Mouse (Mus musculus) forebrain, embryonic 11.5 days (tissue): ENCODE measurements around the gene Pgbd5. TPM values are rescaled to one million over a fixed set of nuclear protein-coding genes. Genes with fewer than 3 reads are reported as not detected.
A peak's percentile ranks its signal among the peaks of the same experiment; 100 is the strongest.
"Not testable (repeated sequence)": the region's sequence is repeated elsewhere in the genome, so short reads cannot be mapped to it uniquely, and the experiment has no call there.

Experiments
- ATAC-seq: fragments of 200-750 bp; cut with Nextera tagmentation; replicated peaks from 2 replicates; pipeline ENCODE4 v1.8.0; 2017; ENCODE audit warnings: moderate TSS enrichment; ENCODE audit not compliant: low FRiP score
- DNase-seq: peaks from one replicate; pipeline ENCODE4 v3.0.0-alpha.2; 2017; ENCODE audit warnings: low spot score
- H3K27ac ChIP-seq: fragments of 300-500 bp; sonication (generic); 2 replicates; pipeline ENCODE4 v1.5.1; 2014; ENCODE audit warnings: low read depth, low read length
- H3K27me3 ChIP-seq: fragments of 300-500 bp; sonication (generic); 2 replicates; pipeline ENCODE4 v1.6.1; 2014; ENCODE audit warnings: mild to moderate bottlenecking, low read length, mixed read lengths; ENCODE audit not compliant: control insufficient read depth, insufficient read depth
- H3K36me3 ChIP-seq: fragments of 300-500 bp; sonication (generic); 2 replicates; pipeline ENCODE4 v1.6.1; 2014; ENCODE audit warnings: mild to moderate bottlenecking, low read length, moderate library complexity, mixed read lengths; ENCODE audit not compliant: control insufficient read depth, insufficient read depth
- H3K4me1 ChIP-seq: fragments of 300-500 bp; sonication (generic); replicated peaks from 2 replicates; pipeline ENCODE4 v1.6.1; 2014; ENCODE audit warnings: low read length, mixed read lengths; ENCODE audit not compliant: control insufficient read depth, insufficient read depth
- H3K4me2 ChIP-seq: fragments of 300-500 bp; sonication (generic); 2 replicates; pipeline ENCODE4 v1.6.1; 2014; ENCODE audit warnings: low read depth, mild to moderate bottlenecking, low read length, moderate library complexity, mixed read lengths; ENCODE audit not compliant: severe bottlenecking
- H3K4me3 ChIP-seq: fragments of 300-500 bp; sonication (generic); 2 replicates; pipeline ENCODE4 v1.5.1; 2014; ENCODE audit warnings: low read depth, low read length
- H3K9ac ChIP-seq: fragments of 300-500 bp; sonication (generic); 2 replicates; pipeline ENCODE4 v1.6.1; 2014; ENCODE audit warnings: low read length
- H3K9me3 ChIP-seq: fragments of 300-500 bp; sonication (generic); 2 replicates; pipeline ENCODE4 v1.6.1; 2016; ENCODE audit warnings: low read length, mixed read lengths; ENCODE audit not compliant: control insufficient read depth
- WGBS: fragments of 180-500 bp; shearing (Covaris S2); extraction: QIAGEN DNeasy Blood & Tissue Kit; methylation state at CpG from one replicate; pipeline ENCODE4 v1.1.7; 2014; 5-methylcytosine and 5-hydroxymethylcytosine counted together
- polyA plus RNA-seq: library from polyadenylated mRNA; unstranded; fragments of >200 nt; fragmentation: Nextera tagmentation; extraction: Ambion mirVana; gene quantifications from 2 replicates; pipeline ENCODE4 v1.2.1, GENCODE M21; 2014

Gene Pgbd5
- polyA plus RNA-seq, 1 experiment from 2014 or later: 5.3 TPM

GRCm38 (mm10) chr8:124435707-124436243, 3.7 kb downstream of the Pgbd5 start:
- no peak overlapping the region for H3K4me3 ChIP-seq
- ATAC-seq (no peak), DNase-seq (no peak)
- H3K27ac ChIP-seq: no peak overlapping the region
- no peaks in the 10 kb centered on the region for H3K9me3 ChIP-seq
- H3K9ac ChIP-seq: no peak overlapping the region
- WGBS: 65% methylated on average over 10 of the region's 10 CpGs
- peaks cover 11% of the 10 kb centered on the region for H3K4me1 ChIP-seq
- H3K4me2 ChIP-seq: no peak overlapping the region
- peaks cover 8% of the 10 kb centered on the region; the same call in 1 of the 2 replicates for H3K27me3 ChIP-seq
- H3K36me3 ChIP-seq: no peaks in the 10 kb centered on the region

GRCm38 (mm10) chr8:124435170-124435569, 4.3 kb downstream of the Pgbd5 start:
- H3K9ac ChIP-seq: no peak overlapping the region
- H3K9me3 ChIP-seq: no peaks in the 10 kb centered on the region
- no peak for DNase-seq
- 58% methylated on average over 4 of the region's 4 CpGs for WGBS
- H3K27me3 ChIP-seq: peaks cover 8% of the 10 kb centered on the region; the same call in 1 of the 2 replicates
- H3K27ac ChIP-seq: no peak overlapping the region
- H3K4me1 ChIP-seq: peaks cover 11% of the 10 kb centered on the region
- no peak overlapping the region for H3K4me2 ChIP-seq
- no peak overlapping the region for H3K4me3 ChIP-seq
- no peaks in the 10 kb centered on the region for H3K36me3 ChIP-seq
- ATAC-seq: no peak

- Histone ChIP-seq H3K27me3 (peaks cover 8% of the 10 kb centered on the region; the same call in 1 of the 2 replicates), H3K4me2 (peak overlapping the region; percentile 93), H3K4me1 (peaks cover 11% of the 10 kb centered on the region), H3K9me3 (no peaks in the 10 kb centered on the region), H3K27ac (no peak overlapping the region), H3K36me3 (no peaks in the 10 kb centered on the region), H3K9ac (peak overlapping the region; percentile 72), H3K4me3 (peak overlapping the region; percentile 78)
- DNase-seq (peak; percentile 98), ATAC-seq (peak; percentile 97)
- WGBS: under 1% methylated on average over 82 of the region's 101 CpGs
Observed at GRCm38 (mm10) chr8:124434126-124434790, 5.2 kb downstream of the Pgbd5 start.

- H3K4me1 ChIP-seq: peaks cover 11% of the 10 kb centered on the region
- 2% methylated on average over 49 of the region's 56 CpGs for WGBS
- ATAC-seq (peak; percentile 13; the same call in 1 of the 2 replicates), DNase-seq (peak; percentile 77)
- H3K4me2 ChIP-seq: peak overlapping the region; percentile 93
- no peak overlapping the region for H3K27ac ChIP-seq
- H3K4me3 ChIP-seq: peak overlapping the region; percentile 78
- no peaks in the 10 kb centered on the region for H3K36me3 ChIP-seq
- peaks cover 8% of the 10 kb centered on the region; the same call in 1 of the 2 replicates for H3K27me3 ChIP-seq
- H3K9ac ChIP-seq: peak overlapping the region; percentile 72
- H3K9me3 ChIP-seq: no peaks in the 10 kb centered on the region
Observed at GRCm38 (mm10) chr8:124433451-124434125, 5.9 kb downstream of the Pgbd5 start.

- H3K4me2 ChIP-seq: no peak overlapping the region
- 67% methylated on average over 6 of the region's 6 CpGs for WGBS
- no peak overlapping the region for H3K27ac ChIP-seq
- ATAC-seq (no peak), DNase-seq (no peak)
- no peaks in the 10 kb centered on the region for H3K36me3 ChIP-seq
- H3K9me3 ChIP-seq: no peaks in the 10 kb centered on the region
- H3K9ac ChIP-seq: no peak overlapping the region
- H3K4me1 ChIP-seq: peaks cover 11% of the 10 kb centered on the region
- peaks cover 8% of the 10 kb centered on the region; the same call in 1 of the 2 replicates for H3K27me3 ChIP-seq
- H3K4me3 ChIP-seq: no peak overlapping the region
Observed at GRCm38 (mm10) chr8:124430881-124431280, 8.6 kb downstream of the Pgbd5 start.

GRCm38 (mm10) chr8:124429417-124429816, 10.0 kb downstream of the Pgbd5 start:
- Histone ChIP-seq H3K27ac (no peak overlapping the region), H3K27me3 (peaks cover 8% of the 10 kb centered on the region; the same call in 1 of the 2 replicates), H3K4me2 (no peak overlapping the region), H3K9ac (no peak overlapping the region), H3K9me3 (no peaks in the 10 kb centered on the region), H3K4me1 (peaks cover 8% of the 10 kb centered on the region), H3K4me3 (no peak overlapping the region), H3K36me3 (no peaks in the 10 kb centered on the region)
- WGBS: 65% methylated on average over 6 of the region's 6 CpGs
- DNase-seq: no peak
- no peak for ATAC-seq

GRCm38 (mm10) chr8:124428721-124429120, 10.7 kb downstream of the Pgbd5 start:
- not testable (repeated sequence) for H3K9ac ChIP-seq, H3K9me3 ChIP-seq, H3K4me1 ChIP-seq, H3K27ac ChIP-seq, DNase-seq, H3K27me3 ChIP-seq, ATAC-seq, H3K36me3 ChIP-seq, H3K4me3 ChIP-seq, H3K4me2 ChIP-seq
- WGBS: 71% methylated on average over 2 of the region's 2 CpGs

- H3K36me3 ChIP-seq: no peaks in the 10 kb centered on the region
- H3K4me2 ChIP-seq: no peak overlapping the region
- H3K27me3 ChIP-seq: no peaks in the 10 kb centered on the region
- WGBS: 76% methylated on average over 8 of the region's 8 CpGs
- no peak overlapping the region for H3K4me3 ChIP-seq
- H3K9me3 ChIP-seq: no peaks in the 10 kb centered on the region
- no peak for ATAC-seq
- no peaks in the 10 kb centered on the region for H3K4me1 ChIP-seq
- H3K27ac ChIP-seq: no peak overlapping the region
- H3K9ac ChIP-seq: no peak overlapping the region
- no peak for DNase-seq
Observed at GRCm38 (mm10) chr8:124421413-124421812, 18.0 kb downstream of the Pgbd5 start.
